Mouse (Mus musculus): ENCODE measurements at regions not wholly inside any gene's neighbourhood (a gene's known extent, or its start where the extent isn't known, plus 50 kb on each side); places are given as distances from the start of the nearest gene placed in this dataset.
"Not testable (repeated sequence)": the region's sequence is repeated elsewhere in the genome, so short reads cannot be mapped to it uniquely, and the experiment has no call there.

GRCm38 (mm10) chr14:66484751-66485150 lies 475.7 kb upstream of the Gulo start:
- not testable (repeated sequence) for TF ChIP-seq POLR2A (IDR thresholded peaks at IDR 0.05; ENCODE audit: control insufficient read depth, extremely low read depth, insufficient read depth, low read length, poor library complexity); CTCF (IDR thresholded peaks at IDR 0.05; ENCODE audit: borderline replicate concordance, control insufficient read depth, extremely low read depth, insufficient read depth, low read length, poor library complexity)
